Comparison of ENCODE assay signal across 9 mouse cellular contexts in the genomic region with DNA sequence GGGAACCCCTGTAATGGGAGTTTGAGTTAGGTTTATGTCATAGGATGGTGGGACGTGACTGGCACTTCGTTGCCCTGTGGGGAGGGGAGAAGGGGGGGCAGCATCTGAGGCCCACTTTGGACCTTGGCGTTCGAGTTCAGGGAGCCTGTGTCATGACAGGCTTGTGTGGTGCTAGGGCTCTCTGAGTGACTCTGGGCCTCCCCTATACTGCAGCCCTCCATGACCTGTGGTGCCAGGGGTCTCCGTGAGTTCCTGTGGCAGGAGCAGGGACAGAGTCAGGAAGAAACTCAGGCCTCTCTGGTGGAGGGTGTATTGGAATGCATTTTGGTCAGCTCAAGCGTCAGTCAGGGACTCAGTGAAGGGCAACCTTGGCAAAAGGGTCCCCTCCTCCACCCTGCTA. TPM values are rescaled to one million over a fixed set of nuclear protein-coding genes. Genes with fewer than 3 reads are reported as not detected.
A peak's percentile ranks its signal among the peaks of the same experiment; 100 is the strongest.
DNase-seq lines count a peak whose midpoint lies in the region; ATAC-seq and TF ChIP-seq lines count a peak whose summit lies in the region.
"Had no signal": no experiment of that assay in that cellular context is flagged by ENCODE, and none has a peak within 500 bp of the region (broad histone marks: within the 10 kb centered on the region; RNA-seq: fewer than 3 reads in every experiment).

No protein-coding gene starts in this region.

- no peak overlapping the region for H3K9ac ChIP-seq in kidney, embryonic 15.5 days
- H3K9ac ChIP-seq in embryonic facial prominence, embryonic 15.5 days, result no peak overlapping the region
- peak overlapping the region; percentile 73 for H3K9ac ChIP-seq in liver, embryonic 16.5 days (ENCODE audit: low read depth, low read length)

- DNase-seq in kidney, adult 18-20 months, result no peak
- DNase-seq in right cerebral cortex, postnatal 25 days, result no peak
- no peak for DNase-seq in left cerebral cortex, adult 18-20 months (ENCODE audit: low spot score in 2 of 2)
- DNase-seq: cerebellum, adult 11 months had no signal

- peak overlapping the region; percentile 39 for H3K4me2 ChIP-seq in kidney, embryonic 15.5 days
- no peak overlapping the region for H3K4me2 ChIP-seq in embryonic facial prominence, embryonic 15.5 days (replicated peaks)
- H3K4me2 ChIP-seq in liver, embryonic 16.5 days (ENCODE audit: low read depth, low read length), result peak overlapping the region; percentile 68

- no peak for TF ChIP-seq POLR2A in bone marrow, adult 2 months (IDR thresholded peaks at IDR 0.05; ENCODE audit: borderline replicate concordance, control insufficient read depth, low read depth, low read length)

- H3K4me3 ChIP-seq in kidney, embryonic 15.5 days (replicated peaks), result peak overlapping the region; percentile 33
- peak overlapping the region; percentile 87 for H3K4me3 ChIP-seq in bone marrow, adult 2 months (replicated peaks; ENCODE audit: control insufficient read depth, low read depth, low read length)
- peak overlapping the region; percentile 17 for H3K4me3 ChIP-seq in embryonic facial prominence, embryonic 15.5 days (replicated peaks)
- peak overlapping the region; percentile 61 for H3K4me3 ChIP-seq in liver, embryonic 16.5 days (ENCODE audit: low read depth, low read length)

- WGBS in kidney, embryonic 15.5 days, result 62% methylated on average over 6 of the region's 6 CpGs
- WGBS in bone marrow, adult 2 months, result 3% methylated on average over 6 of the region's 6 CpGs
- 79% methylated on average over 6 of the region's 6 CpGs for WGBS in embryonic facial prominence, embryonic 15.5 days
- 20% methylated on average over 6 of the region's 6 CpGs for WGBS in liver, embryonic 16.5 days (ENCODE audit: insufficient replicate concordance)

- H3K4me1 ChIP-seq in kidney, embryonic 15.5 days, result peaks cover 5% of the 10 kb centered on the region; the same call in 1 of the 2 replicates
- peaks cover 21% of the 10 kb centered on the region for H3K4me1 ChIP-seq in bone marrow, adult 2 months (ENCODE audit: control insufficient read depth, insufficient read depth, low read length)
- 0 out of 2 replicates have a peak, but pooled peaks cover 4% of the 10 kb centered on the region for H3K4me1 ChIP-seq in embryonic facial prominence, embryonic 15.5 days
- peaks cover 51% of the 10 kb centered on the region for H3K4me1 ChIP-seq in liver, embryonic 16.5 days (ENCODE audit: control insufficient read depth, low read depth, low read length)

- no peaks in the 10 kb centered on the region for H3K36me3 ChIP-seq in kidney, embryonic 15.5 days
- no peaks in the 10 kb centered on the region for H3K36me3 ChIP-seq in embryonic facial prominence, embryonic 15.5 days
- no peaks in the 10 kb centered on the region for H3K36me3 ChIP-seq in liver, embryonic 16.5 days (ENCODE audit: control insufficient read depth, insufficient read depth)

- H3K27me3 ChIP-seq in kidney, embryonic 15.5 days, result no peaks in the 10 kb centered on the region
- H3K27me3 ChIP-seq in embryonic facial prominence, embryonic 15.5 days, result no peaks in the 10 kb centered on the region
- H3K27me3 ChIP-seq in liver, embryonic 16.5 days (ENCODE audit: control insufficient read depth, insufficient read depth, low read depth, low read length), result no peaks in the 10 kb centered on the region

- H3K9me3 ChIP-seq in kidney, embryonic 15.5 days (replicated peaks), result no peaks in the 10 kb centered on the region
- no peaks in the 10 kb centered on the region for H3K9me3 ChIP-seq in embryonic facial prominence, embryonic 15.5 days (replicated peaks)
- no peaks in the 10 kb centered on the region for H3K9me3 ChIP-seq in liver, embryonic 16.5 days (replicated peaks; ENCODE audit: control insufficient read depth, low read length)

- TF ChIP-seq CTCF in bone marrow, adult 2 months (IDR thresholded peaks at IDR 0.05; ENCODE audit: control insufficient read depth, insufficient read depth, low read length), result no peak

- peak overlapping the region; percentile 56; the same call in 1 of the 2 replicates for H3K27ac ChIP-seq in kidney, embryonic 15.5 days
- H3K27ac ChIP-seq in bone marrow, adult 2 months (ENCODE audit: control insufficient read depth, insufficient read depth, low read depth, low read length, poor library complexity), result peak overlapping the region; percentile 96
- H3K27ac ChIP-seq in embryonic facial prominence, embryonic 15.5 days (replicated peaks), result no peak overlapping the region
- H3K27ac ChIP-seq in liver, embryonic 16.5 days (ENCODE audit: low read length), result peak overlapping the region; percentile 85

- ATAC-seq in kidney, embryonic 15.5 days (replicated peaks; ENCODE audit: low FRiP score), result 0 out of 2 replicates have a peak, but pooled peaks have one; percentile 36
- ATAC-seq in embryonic facial prominence, embryonic 15.5 days (ENCODE audit: insufficient number of reproducible peaks, low FRiP score, low TSS enrichment, low read depth), result no peak
- peak; percentile 8; the same call in 1 of the 2 replicates for ATAC-seq in liver, embryonic 16.5 days (ENCODE audit: low read depth)

RNA-seq across cellular contexts. Expression of gene Inpp5d, which starts 0.6 kb away (rescaled TPM):
- polyA plus RNA-seq in kidney, embryonic 15.5 days (2015; fragmentation: Nextera tagmentation; extraction: Ambion mirVana), result 8.8 and 10.2 TPM in 2 replicates
- polyA plus RNA-seq in bone marrow, adult 2 months (2011; ENCODE audit: insufficient read depth, insufficient read length, low replicate concordance, missing spikeins), result 47.2 and 80.4 TPM in 2 replicates
- 7.9 and 9.7 TPM in 2 replicates for polyA plus RNA-seq in embryonic facial prominence, embryonic 15.5 days (2015; fragmentation: Nextera tagmentation; extraction: Ambion mirVana)
- 12.6 and 14.2 TPM in 2 replicates for polyA plus RNA-seq in liver, embryonic 16.5 days (2015; fragmentation: Nextera tagmentation; extraction: Ambion mirVana)
- total RNA-seq in left cerebral cortex, adult 18-20 months (2021), result 10 to 100 TPM; 14.9 to 15.3 TPM

RNA-seq across cellular contexts. Expression of gene Ngef, which starts 47.0 kb away (rescaled TPM):
- polyA plus RNA-seq in kidney, embryonic 15.5 days (2015; fragmentation: Nextera tagmentation; extraction: Ambion mirVana), result 1.6 and 2.2 TPM in 2 replicates
- not detected in 2 replicates for polyA plus RNA-seq in bone marrow, adult 2 months (2011; ENCODE audit: insufficient read depth, insufficient read length, low replicate concordance, missing spikeins)
- 4.3 and 4.4 TPM in 2 replicates for polyA plus RNA-seq in embryonic facial prominence, embryonic 15.5 days (2015; fragmentation: Nextera tagmentation; extraction: Ambion mirVana)
- 8.6 and 10.3 TPM in 2 replicates for polyA plus RNA-seq in liver, embryonic 16.5 days (2015; fragmentation: Nextera tagmentation; extraction: Ambion mirVana)
- total RNA-seq in left cerebral cortex, adult 18-20 months (2021), result 100 to 1,000 TPM; 357 to 374 TPM
- total RNA-seq: monocyte, adult 5-6 weeks had no signal

Comparison
In these comparisons a context has a peak if more than half of its experiments do, and no peak if none do; other contexts are left out.
1. H3K4me3 ChIP-seq: peak in every context shown above with its lines; median percentile 87 in bone marrow, adult 2 months; 61 in liver, embryonic 16.5 days; 33 in kidney, embryonic 15.5 days; 17 in embryonic facial prominence, embryonic 15.5 days.